Mouse (Mus musculus): ENCODE data around the gene Htra3. TPM values are rescaled to one million over a fixed set of nuclear protein-coding genes. Genes with fewer than 3 reads are reported as not detected.

Htra3 gene
- polyA plus RNA-seq, 1 experiment from 2014 or later, result 11.3 TPM

DNA sequence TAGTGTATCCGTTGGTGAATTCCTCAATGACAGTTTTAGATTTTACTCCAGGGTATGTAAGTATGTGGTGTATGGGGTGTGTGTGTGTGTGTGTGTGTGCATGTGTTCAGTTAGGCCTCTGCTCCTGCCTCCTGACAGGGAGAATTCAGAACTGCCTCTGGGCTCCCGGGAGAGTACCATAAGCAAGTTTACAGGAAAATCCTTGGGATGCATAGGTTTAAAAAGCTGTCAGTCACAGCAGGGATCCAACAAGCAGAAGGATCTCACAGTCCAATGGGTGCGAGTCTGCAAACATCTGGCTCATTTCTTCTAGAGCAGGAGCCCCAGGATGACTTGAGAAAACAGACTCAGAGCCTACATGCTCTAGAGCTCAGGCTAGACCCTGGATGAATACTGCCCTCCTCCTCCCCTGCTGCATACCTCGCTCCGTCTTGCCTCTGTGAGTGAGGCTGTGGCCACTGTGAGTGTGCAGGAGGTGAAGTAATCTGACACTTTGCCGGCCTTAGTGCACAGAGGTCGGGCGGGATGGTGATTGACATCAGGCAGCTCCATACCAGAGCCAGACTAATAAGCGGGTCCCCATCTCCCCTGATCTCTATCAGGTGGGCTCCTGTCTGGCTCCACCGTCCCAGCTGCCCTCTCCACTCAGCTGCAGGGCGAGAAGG is 9.7 kb downstream of the Htra3 start:
- Histone ChIP-seq H3K36me3 (ENCODE audit: control insufficient read depth, insufficient read depth) (no peaks in the 10 kb centered on the region), H3K4me3 (replicated peaks; ENCODE audit: low read length) (no peak overlapping the region), H3K9me3 (ENCODE audit: control insufficient read depth, low read length) (no peaks in the 10 kb centered on the region), H3K27ac (ENCODE audit: low read length) (no peak overlapping the region), H3K27me3 (replicated peaks; ENCODE audit: control insufficient read depth, insufficient read depth, low read length) (no peaks in the 10 kb centered on the region), H3K4me1 (replicated peaks; ENCODE audit: control insufficient read depth, insufficient read depth, low read length) (peaks cover 8% of the 10 kb centered on the region), H3K4me2 (ENCODE audit: low read length) (no peak overlapping the region), H3K9ac (replicated peaks; ENCODE audit: low read depth, low read length) (no peak overlapping the region)
- WGBS, result 26% methylated on average over 11 of the region's 11 CpGs
- ATAC-seq, result no peak

DNA sequence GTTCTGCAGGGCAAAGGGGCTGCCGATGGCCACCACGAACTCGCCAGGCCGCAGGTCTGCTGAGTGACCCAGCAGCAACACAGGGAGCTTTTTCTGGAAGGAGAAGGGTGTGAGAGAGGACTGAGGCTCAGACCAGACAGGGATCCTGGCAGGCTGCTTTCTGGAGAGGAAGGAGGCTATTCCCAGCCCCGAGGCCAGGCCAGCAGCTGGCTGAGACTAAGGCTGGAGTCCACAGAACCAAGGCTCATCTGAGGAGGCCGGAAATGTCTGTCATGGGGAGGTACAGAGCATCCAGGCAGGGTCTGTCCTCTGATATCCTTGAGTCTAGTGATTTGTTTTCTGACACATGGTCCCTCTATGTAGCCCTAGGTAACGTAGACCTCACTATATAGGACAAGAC is 13.4 kb downstream of the Htra3 start:
- WGBS, result 91% methylated on average over 7 of the region's 7 CpGs
- ATAC-seq, result no peak
- H3K27ac ChIP-seq (ENCODE audit: low read length), result no peak overlapping the region

DNA sequence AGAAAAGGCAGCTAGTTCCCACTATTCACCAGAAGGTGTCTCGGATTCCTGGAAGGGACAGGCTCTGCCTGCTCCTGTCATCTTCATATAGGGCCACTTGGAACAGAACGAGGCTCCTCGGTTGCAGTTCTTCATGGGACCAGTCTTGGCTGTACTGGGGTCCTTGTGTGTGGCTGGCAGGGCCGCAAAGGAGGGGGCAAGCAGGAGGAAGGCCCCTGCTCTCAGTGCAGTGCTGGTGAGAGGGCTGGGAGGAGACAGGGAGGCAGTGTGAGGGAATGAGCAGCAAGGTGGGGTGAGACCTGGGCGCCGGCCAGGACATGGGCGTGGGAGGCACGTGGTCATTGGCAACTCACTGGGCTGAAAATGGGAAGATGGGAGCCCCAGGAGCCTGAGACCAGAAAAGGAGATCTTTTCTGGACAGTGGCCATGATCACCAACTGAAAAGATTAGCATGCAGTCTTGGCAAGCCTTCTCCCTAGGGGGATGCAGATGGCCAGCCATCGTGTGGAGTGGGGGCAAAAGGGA is 17.5 kb downstream of the Htra3 start:
- Histone ChIP-seq H3K4me3 (replicated peaks; ENCODE audit: low read length) (no peak overlapping the region), H3K4me1 (replicated peaks; ENCODE audit: control insufficient read depth, insufficient read depth, low read length) (no peaks in the 10 kb centered on the region), H3K9me3 (ENCODE audit: control insufficient read depth, low read length) (no peaks in the 10 kb centered on the region), H3K4me2 (ENCODE audit: low read length) (no peak overlapping the region), H3K36me3 (ENCODE audit: control insufficient read depth, insufficient read depth) (no peaks in the 10 kb centered on the region), H3K27me3 (replicated peaks; ENCODE audit: control insufficient read depth, insufficient read depth, low read length) (no peaks in the 10 kb centered on the region), H3K9ac (replicated peaks; ENCODE audit: low read depth, low read length) (no peak overlapping the region), H3K27ac (ENCODE audit: low read length) (no peak overlapping the region)
- WGBS, result 80% methylated on average over 9 of the region's 9 CpGs
- ATAC-seq, result no peak

More for the DNA sequence above, 13.4 kb downstream of the Htra3 start:
- H3K4me3 ChIP-seq (replicated peaks; ENCODE audit: low read length), result no peak overlapping the region
- no peaks in the 10 kb centered on the region for H3K36me3 ChIP-seq (ENCODE audit: control insufficient read depth, insufficient read depth)
- no peaks in the 10 kb centered on the region for H3K27me3 ChIP-seq (replicated peaks; ENCODE audit: control insufficient read depth, insufficient read depth, low read length)
- H3K4me1 ChIP-seq (replicated peaks; ENCODE audit: control insufficient read depth, insufficient read depth, low read length), result peaks cover 2% of the 10 kb centered on the region; the same call in 1 of the 2 replicates
- no peaks in the 10 kb centered on the region for H3K9me3 ChIP-seq (ENCODE audit: control insufficient read depth, low read length)
- no peak overlapping the region for H3K4me2 ChIP-seq (ENCODE audit: low read length)
- no peak overlapping the region for H3K9ac ChIP-seq (replicated peaks; ENCODE audit: low read depth, low read length)

DNA sequence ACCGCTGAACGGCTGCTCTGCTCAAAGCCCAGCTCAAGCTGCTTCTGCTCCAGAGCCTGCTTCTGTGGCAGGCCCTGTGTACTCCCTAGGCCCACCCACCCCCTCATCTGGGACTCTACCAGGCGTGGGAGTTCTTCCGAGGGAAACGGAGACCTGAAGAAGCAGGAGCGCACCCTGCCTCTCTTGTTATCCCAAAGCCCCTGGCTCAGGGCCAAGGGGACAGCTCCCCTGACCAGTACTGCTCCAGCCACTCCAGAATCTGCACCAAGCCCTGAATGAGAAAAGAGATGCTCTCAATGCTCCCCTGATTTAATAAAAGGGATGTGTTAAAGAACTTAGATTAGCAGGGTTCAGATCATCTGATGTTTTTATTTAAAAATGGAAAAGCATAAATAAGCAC is 18.4 kb downstream of the Htra3 start:
- WGBS, result 81% methylated on average over 6 of the region's 6 CpGs
- no peak overlapping the region for H3K4me2 ChIP-seq (ENCODE audit: low read length)
- H3K27me3 ChIP-seq (replicated peaks; ENCODE audit: control insufficient read depth, insufficient read depth, low read length), result no peaks in the 10 kb centered on the region
- H3K9me3 ChIP-seq (ENCODE audit: control insufficient read depth, low read length), result no peaks in the 10 kb centered on the region
- H3K27ac ChIP-seq (ENCODE audit: low read length), result no peak overlapping the region
- H3K9ac ChIP-seq (replicated peaks; ENCODE audit: low read depth, low read length), result no peak overlapping the region
- no peaks in the 10 kb centered on the region for H3K4me1 ChIP-seq (replicated peaks; ENCODE audit: control insufficient read depth, insufficient read depth, low read length)
- no peak overlapping the region for H3K4me3 ChIP-seq (replicated peaks; ENCODE audit: low read length)
- no peaks in the 10 kb centered on the region for H3K36me3 ChIP-seq (ENCODE audit: control insufficient read depth, insufficient read depth)
- no peak for ATAC-seq

DNA sequence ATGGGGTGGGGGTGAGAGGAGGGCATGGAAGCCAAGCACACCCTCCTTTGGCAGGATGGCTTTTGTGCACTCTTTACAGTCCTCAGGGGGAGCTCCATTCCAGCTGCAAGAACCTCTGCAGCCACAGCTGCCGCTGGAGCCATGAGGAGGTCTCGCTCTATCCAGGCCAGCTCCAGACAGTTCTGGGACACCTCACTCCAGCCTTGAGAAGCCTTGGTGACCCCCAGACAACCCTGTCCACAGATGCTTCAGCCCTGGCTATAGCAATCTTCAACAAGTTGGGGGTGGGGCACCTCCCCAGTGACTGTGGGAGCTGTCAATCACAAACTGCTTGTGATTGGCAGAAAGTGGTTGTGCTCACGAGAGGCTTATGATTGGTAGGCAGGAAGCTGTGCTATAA is 20.1 kb downstream of the Htra3 start:
- no peaks in the 10 kb centered on the region for H3K27me3 ChIP-seq (replicated peaks; ENCODE audit: control insufficient read depth, insufficient read depth, low read length)
- no peak overlapping the region for H3K9ac ChIP-seq (replicated peaks; ENCODE audit: low read depth, low read length)
- H3K4me3 ChIP-seq (replicated peaks; ENCODE audit: low read length), result no peak overlapping the region
- no peaks in the 10 kb centered on the region for H3K4me1 ChIP-seq (replicated peaks; ENCODE audit: control insufficient read depth, insufficient read depth, low read length)
- H3K36me3 ChIP-seq (ENCODE audit: control insufficient read depth, insufficient read depth), result no peaks in the 10 kb centered on the region
- WGBS, result 68% methylated on average over 3 of the region's 3 CpGs
- no peaks in the 10 kb centered on the region for H3K9me3 ChIP-seq (ENCODE audit: control insufficient read depth, low read length)
- no peak overlapping the region for H3K4me2 ChIP-seq (ENCODE audit: low read length)
- no peak for ATAC-seq
- no peak overlapping the region for H3K27ac ChIP-seq (ENCODE audit: low read length)

DNA sequence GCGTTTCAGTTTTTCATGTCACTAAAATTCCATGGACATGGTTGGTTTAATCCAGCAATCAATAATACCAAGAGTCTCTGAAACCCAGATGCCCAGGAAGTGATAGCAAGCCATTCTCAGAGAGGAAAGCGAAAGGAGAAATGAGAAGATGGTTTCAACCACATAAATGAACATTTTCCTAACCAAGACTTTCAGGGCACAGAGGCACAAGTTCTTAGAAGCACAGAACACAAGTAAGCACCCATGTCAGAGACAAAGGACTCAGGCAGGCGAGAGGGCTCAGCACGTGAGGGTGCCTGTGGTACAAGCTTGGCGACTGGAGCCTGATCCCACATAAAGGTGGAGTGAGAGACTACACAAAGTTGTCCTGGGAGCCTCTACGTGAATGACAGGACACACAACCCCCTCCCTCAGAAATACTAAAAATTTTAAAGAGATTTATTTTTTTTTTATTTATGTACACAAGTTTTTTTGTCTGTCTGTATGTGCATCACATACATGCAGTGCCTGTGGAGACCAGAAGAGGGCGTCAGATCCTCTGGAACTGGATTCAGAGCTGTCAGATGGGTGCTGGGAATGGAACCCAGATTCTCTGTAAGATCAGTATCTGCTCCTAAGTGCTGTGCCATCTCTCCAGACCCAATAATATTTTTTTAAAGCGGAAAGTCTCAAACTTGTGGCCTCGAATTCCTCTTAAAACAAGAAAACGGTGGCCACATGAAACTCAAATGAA is 23.7 kb downstream of the Htra3 start:
- H3K4me2 ChIP-seq (ENCODE audit: low read length), result no peak overlapping the region
- WGBS, result 83% methylated on average over 10 of the region's 10 CpGs
- H3K4me1 ChIP-seq (replicated peaks; ENCODE audit: control insufficient read depth, insufficient read depth, low read length), result no peaks in the 10 kb centered on the region
- no peaks in the 10 kb centered on the region for H3K27me3 ChIP-seq (replicated peaks; ENCODE audit: control insufficient read depth, insufficient read depth, low read length)
- ATAC-seq, result no peak
- H3K27ac ChIP-seq (ENCODE audit: low read length), result no peak overlapping the region
- H3K9ac ChIP-seq (replicated peaks; ENCODE audit: low read depth, low read length), result no peak overlapping the region
- no peaks in the 10 kb centered on the region for H3K36me3 ChIP-seq (ENCODE audit: control insufficient read depth, insufficient read depth)
- H3K4me3 ChIP-seq (replicated peaks; ENCODE audit: low read length), result no peak overlapping the region
- no peaks in the 10 kb centered on the region for H3K9me3 ChIP-seq (ENCODE audit: control insufficient read depth, low read length)

DNA sequence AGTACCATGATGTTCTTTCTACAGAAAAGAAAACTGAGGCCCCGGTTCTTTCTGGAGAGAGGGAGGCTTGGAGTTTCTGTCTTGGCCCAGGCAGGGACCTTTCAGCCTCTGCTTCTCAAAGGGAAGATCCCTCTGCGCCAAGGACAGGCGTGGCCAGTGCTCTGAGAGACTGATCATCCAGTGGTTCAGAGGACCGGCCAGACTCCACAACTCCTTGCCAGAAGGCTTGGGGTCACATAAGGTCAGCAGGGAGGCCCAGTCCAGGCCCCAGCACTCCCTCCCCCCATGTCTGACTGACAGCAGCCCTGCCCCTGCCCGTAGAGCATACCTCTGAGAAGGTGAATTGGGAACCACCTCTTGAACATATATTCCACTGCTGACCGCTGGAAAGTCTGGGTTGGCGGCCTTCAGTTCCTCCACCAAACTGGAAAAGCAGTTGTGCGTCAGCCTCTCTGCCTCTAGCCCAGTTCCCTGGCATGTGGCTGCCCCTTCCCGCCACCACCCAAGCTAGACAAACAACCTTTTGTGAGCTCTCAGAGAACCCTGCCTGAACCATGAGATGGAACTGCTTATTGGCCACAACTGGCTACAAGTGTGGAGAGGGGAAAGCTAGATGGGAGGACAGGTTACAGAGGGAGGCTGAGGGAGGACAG is 25.7 kb downstream of the Htra3 start:
- no peaks in the 10 kb centered on the region for H3K36me3 ChIP-seq (ENCODE audit: control insufficient read depth, insufficient read depth)
- H3K4me2 ChIP-seq (ENCODE audit: low read length), result no peak overlapping the region
- ATAC-seq, result no peak
- H3K27ac ChIP-seq (ENCODE audit: low read length), result no peak overlapping the region
- H3K9ac ChIP-seq (replicated peaks; ENCODE audit: low read depth, low read length), result no peak overlapping the region
- H3K4me1 ChIP-seq (replicated peaks; ENCODE audit: control insufficient read depth, insufficient read depth, low read length), result no peaks in the 10 kb centered on the region
- 86% methylated on average over 9 of the region's 9 CpGs for WGBS
- no peaks in the 10 kb centered on the region for H3K9me3 ChIP-seq (ENCODE audit: control insufficient read depth, low read length)
- no peaks in the 10 kb centered on the region for H3K27me3 ChIP-seq (replicated peaks; ENCODE audit: control insufficient read depth, insufficient read depth, low read length)
- H3K4me3 ChIP-seq (replicated peaks; ENCODE audit: low read length), result no peak overlapping the region

DNA sequence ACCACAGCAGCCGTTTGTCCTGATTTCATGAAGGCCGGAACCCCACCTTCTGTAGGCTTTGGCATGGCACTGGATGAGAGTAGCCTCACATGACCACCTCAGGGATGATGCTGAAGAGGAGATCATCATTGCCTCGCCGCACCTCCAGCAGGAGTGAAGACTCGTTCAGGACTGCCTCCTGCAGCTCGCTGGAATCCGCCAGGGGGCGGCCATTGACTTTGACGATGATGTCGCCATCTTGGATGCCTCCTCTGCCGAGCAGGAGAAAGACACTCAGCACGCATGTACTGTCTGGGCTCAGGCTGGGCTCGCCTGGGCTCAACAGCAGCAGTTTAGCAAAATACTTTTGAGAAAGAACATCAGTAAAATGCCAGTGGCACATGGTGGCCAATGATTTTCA is 26.7 kb downstream of the Htra3 start:
- Histone ChIP-seq H3K4me3 (replicated peaks; ENCODE audit: low read length) (no peak overlapping the region), H3K4me1 (replicated peaks; ENCODE audit: control insufficient read depth, insufficient read depth, low read length) (no peaks in the 10 kb centered on the region), H3K9ac (replicated peaks; ENCODE audit: low read depth, low read length) (no peak overlapping the region), H3K36me3 (ENCODE audit: control insufficient read depth, insufficient read depth) (no peaks in the 10 kb centered on the region), H3K4me2 (ENCODE audit: low read length) (no peak overlapping the region), H3K27me3 (replicated peaks; ENCODE audit: control insufficient read depth, insufficient read depth, low read length) (no peaks in the 10 kb centered on the region), H3K9me3 (ENCODE audit: control insufficient read depth, low read length) (no peaks in the 10 kb centered on the region), H3K27ac (ENCODE audit: low read length) (no peak overlapping the region)
- ATAC-seq, result no peak
- 86% methylated on average over 13 of the region's 13 CpGs for WGBS

DNA sequence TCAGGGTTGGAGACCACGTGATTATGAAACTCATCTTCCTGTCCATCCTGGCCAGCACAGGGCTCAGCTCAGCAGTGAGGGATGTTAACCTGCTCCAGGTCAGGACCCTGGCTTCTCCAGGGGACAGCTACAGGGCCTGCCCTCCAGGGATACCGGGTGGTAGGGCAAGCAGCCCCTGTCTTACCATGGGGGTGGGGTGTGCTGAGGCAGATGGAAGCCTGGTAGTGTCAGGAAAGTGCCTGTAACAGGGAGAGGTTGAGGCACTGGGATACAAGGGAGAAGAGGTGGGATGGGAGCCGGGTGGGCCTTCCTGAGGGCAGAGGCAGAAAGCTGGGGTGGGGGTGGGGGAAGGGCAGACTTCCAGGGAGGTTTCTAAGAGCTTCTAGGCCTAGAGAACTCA is 27.3 kb downstream of the Htra3 start:
- 93% methylated on average over 3 of the region's 3 CpGs for WGBS
- no peaks in the 10 kb centered on the region for H3K27me3 ChIP-seq (replicated peaks; ENCODE audit: control insufficient read depth, insufficient read depth, low read length)
- H3K4me3 ChIP-seq (replicated peaks; ENCODE audit: low read length), result no peak overlapping the region
- no peaks in the 10 kb centered on the region for H3K36me3 ChIP-seq (ENCODE audit: control insufficient read depth, insufficient read depth)
- H3K9ac ChIP-seq (replicated peaks; ENCODE audit: low read depth, low read length), result no peak overlapping the region
- no peak overlapping the region for H3K4me2 ChIP-seq (ENCODE audit: low read length)
- H3K9me3 ChIP-seq (ENCODE audit: control insufficient read depth, low read length), result no peaks in the 10 kb centered on the region
- ATAC-seq, result no peak
- no peak overlapping the region for H3K27ac ChIP-seq (ENCODE audit: low read length)
- no peaks in the 10 kb centered on the region for H3K4me1 ChIP-seq (replicated peaks; ENCODE audit: control insufficient read depth, insufficient read depth, low read length)

All from forebrain, embryonic 16.5 days (tissue).